In genomic region chr3:95231298-95232221, GRCm38 (mm10) we compare ENCODE assay signal across 8 mouse cellular contexts. TPM values are rescaled to one million over a fixed set of nuclear protein-coding genes. Genes with fewer than 3 reads are reported as not detected.
DNase-seq lines count a peak whose midpoint lies in the region; ATAC-seq and TF ChIP-seq lines count a peak whose summit lies in the region.

Gene Mllt11 (minus strand): TSS chr3:95232171.

- peaks cover 11% of the 10 kb centered on the region for H3K4me1 ChIP-seq in heart, adult 2 months (ENCODE audit: control insufficient read depth, insufficient read depth, low read length)
- H3K4me1 ChIP-seq in hindbrain, embryonic 11.5 days (replicated peaks; ENCODE audit: control insufficient read depth, insufficient read depth, low read length): peaks cover 9% of the 10 kb centered on the region
- peaks cover 33% of the 10 kb centered on the region for H3K4me1 ChIP-seq in stomach, embryonic 15.5 days

- no peaks in the 10 kb centered on the region for H3K9me3 ChIP-seq in hindbrain, embryonic 11.5 days (ENCODE audit: control insufficient read depth, low read length)
- no peaks in the 10 kb centered on the region for H3K9me3 ChIP-seq in stomach, embryonic 15.5 days

- H3K36me3 ChIP-seq in heart, adult 2 months (ENCODE audit: control insufficient read depth, insufficient read depth, low read length): no peaks in the 10 kb centered on the region
- 0 out of 2 replicates have a peak, but pooled peaks cover 6% of the 10 kb centered on the region for H3K36me3 ChIP-seq in hindbrain, embryonic 11.5 days (ENCODE audit: control insufficient read depth, insufficient read depth, low read length)
- peaks cover 49% of the 10 kb centered on the region for H3K36me3 ChIP-seq in macrophage (ENCODE audit: inconsistent target)
- H3K36me3 ChIP-seq in stomach, embryonic 15.5 days: peaks cover 46% of the 10 kb centered on the region

- no peaks in the 10 kb centered on the region for H3K27me3 ChIP-seq in heart, adult 2 months (ENCODE audit: control insufficient read depth, insufficient read depth, low read length)
- no peaks in the 10 kb centered on the region for H3K27me3 ChIP-seq in hindbrain, embryonic 11.5 days (ENCODE audit: control insufficient read depth, insufficient read depth, low read length)
- H3K27me3 ChIP-seq in stomach, embryonic 15.5 days (replicated peaks): no peaks in the 10 kb centered on the region

- H3K4me2 ChIP-seq in hindbrain, embryonic 11.5 days (replicated peaks; ENCODE audit: low read depth, low read length): peak within 1 kb of the TSS; percentile 89
- H3K4me2 ChIP-seq in stomach, embryonic 15.5 days: peak within 1 kb of the TSS; percentile 83

- H3K4me3 ChIP-seq in heart, adult 2 months: peak within 1 kb of the TSS; percentile 75; the same call in 1 of the 2 replicates
- peak within 1 kb of the TSS; percentile 17 for H3K4me3 ChIP-seq in hindbrain, embryonic 11.5 days (ENCODE audit: low read depth, low read length)
- H3K4me3 ChIP-seq in macrophage (ENCODE audit: inconsistent target): peak within 1 kb of the TSS; percentile 97
- peak within 1 kb of the TSS; percentile 97 for H3K4me3 ChIP-seq in stomach, embryonic 15.5 days (replicated peaks)

- H3K79me2 ChIP-seq in heart, adult 2 months (replicated peaks; ENCODE audit: control insufficient read depth, insufficient read depth, low read length): peaks cover 3% of the 10 kb centered on the region
- peaks cover 80% of the 10 kb centered on the region for H3K79me2 ChIP-seq in macrophage (ENCODE audit: inconsistent target)

- H3K9ac ChIP-seq in heart, adult 2 months (ENCODE audit: low read depth, low read length): peak within 1 kb of the TSS; percentile 36
- peak within 1 kb of the TSS; percentile 74 for H3K9ac ChIP-seq in hindbrain, embryonic 11.5 days (ENCODE audit: low read depth, low read length)
- H3K9ac ChIP-seq in stomach, embryonic 15.5 days: no peak within 1 kb of the TSS

- ATAC-seq in hindbrain, embryonic 11.5 days (ENCODE audit: low FRiP score): no peak
- no peak for ATAC-seq in stomach, embryonic 15.5 days (ENCODE audit: insufficient read depth, low FRiP score, low read depth)

- peak within 1 kb of the TSS; percentile 86 for H3K27ac ChIP-seq in heart, adult 2 months
- H3K27ac ChIP-seq in hindbrain, embryonic 11.5 days (ENCODE audit: low read depth, low read length): peak within 1 kb of the TSS; percentile 89
- peak within 1 kb of the TSS; percentile 98 for H3K27ac ChIP-seq in macrophage
- H3K27ac ChIP-seq in stomach, embryonic 15.5 days: peak within 1 kb of the TSS; percentile 98

- peak in 1 of 2 experiments; percentile 42 for DNase-seq in heart, adult 2 months
- DNase-seq in heart, postnatal 4 days: no peak
- DNase-seq in c-Kit-positive CD71-positive TER-119-positive erythroid progenitor cells, embryonic 14.5 days (ENCODE audit: low spot score): peak; percentile 45
- no peak for DNase-seq in hindbrain, embryonic 11.5 days (ENCODE audit: low spot score)
- DNase-seq in left cerebral cortex, adult 8-10 months (ENCODE audit: low spot score in 2 of 2): no peak
- no peak for DNase-seq in cerebellum, adult 9-11 months

- intact Hi-C loops in heart, adult 2 months (cut with DNase I): loop anchor here (5.0 kb wide), 1 partner anchor 51 kb away; the partner anchor contains the start of genes Mindy1 and Prune1

- TF ChIP-seq POLR2A in heart, adult 2 months (IDR thresholded peaks at IDR 0.05; ENCODE audit: insufficient read depth, low read depth, low read length): no peak

- TF ChIP-seq EP300 in heart, adult 2 months (IDR thresholded peaks at IDR 0.05; ENCODE audit: insufficient read depth, low read depth, low read length): no peak

- TF ChIP-seq CTCF in heart, adult 2 months (IDR thresholded peaks at IDR 0.05): no peak

- WGBS in heart, adult 2 months: 66% methylated on average over 12 of the region's 13 CpGs
- WGBS in hindbrain, embryonic 11.5 days: 83% methylated on average over 13 of the region's 13 CpGs
- 58% methylated on average over 12 of the region's 13 CpGs for WGBS in macrophage (ENCODE audit: missing documents)
- 67% methylated on average over 13 of the region's 13 CpGs for WGBS in stomach, embryonic 15.5 days

RNA-seq across cellular contexts. Expression of gene Mllt11, which starts in this region (rescaled TPM):
- total RNA-seq in heart, adult 2 months (2021): 1 to 10 TPM; 5.6 to 6.9 TPM
- polyA plus RNA-seq in heart, adult 2 months (2012; rRNA removed): 13.7 and 23.9 TPM in 2 replicates
- total RNA-seq in heart, postnatal 4 days (2021): 1 to 10 TPM; 7.4 to 8.1 TPM
- 171 and 203 TPM in 2 replicates for polyA plus RNA-seq in hindbrain, embryonic 11.5 days (2014; fragmentation: Nextera tagmentation; extraction: Ambion mirVana)
- 100 to 1,000 TPM; 280 to 293 (median 288) TPM for total RNA-seq in left cerebral cortex, adult 8-10 months (2022)
- 10 to 100 TPM; 16.1 to 58.5 (median 30.0) TPM for total RNA-seq in macrophage (2018; cell fraction: chromatin; rRNA removed)
- total RNA-seq in macrophage (2018; cell fraction: cytosol; rRNA removed): 10 to 100 TPM in 25 of 26 experiments, 1 to 10 TPM in 1; 7.3 to 33.5 (median 22.3) TPM
- 10 to 100 TPM; 16.9 to 85.9 (median 41.8) TPM for total RNA-seq in macrophage (2018; cell fraction: nucleus; rRNA removed)
- 13.2 to 18.6 TPM (median 17.4 TPM) in 3 replicates for polyA plus RNA-seq in macrophage (2018)
- 18.5 and 18.6 TPM in 2 replicates for polyA plus RNA-seq in stomach, embryonic 15.5 days (2015; fragmentation: Nextera tagmentation; extraction: Ambion mirVana)

Comparison
In these comparisons a context has a peak if more than half of its experiments do, and no peak if none do; other contexts are left out.
1. RNA of gene Mllt11 (total RNA-seq): 280 to 293 TPM in left cerebral cortex, adult 8-10 months; 7.4 to 8.1 TPM in heart, postnatal 4 days and 5.6 to 6.9 TPM in heart, adult 2 months; every median in the first group is over 10 times any median in the second.
2. H3K4me3 ChIP-seq: peak in every context shown above with its lines; median percentile 97 in macrophage; 97 in stomach, embryonic 15.5 days; 75 in heart, adult 2 months; 17 in hindbrain, embryonic 11.5 days.
3. Peak in every context shown above with its lines, with median percentiles within 50 percentile points of each other: H3K27ac ChIP-seq.